7 mouse cellular contexts compared by ENCODE assay signal in genomic region chr10:41980772-41981383, GRCm38 (mm10). TPM values are rescaled to one million over a fixed set of nuclear protein-coding genes. Genes with fewer than 3 reads are reported as not detected.
DNase-seq lines count a peak whose midpoint lies in the region; ATAC-seq and TF ChIP-seq lines count a peak whose summit lies in the region.

No protein-coding gene starts in this region.

- peak; percentile 81 for DNase-seq in R1 (ENCODE audit: low read depth, low spot score)
- peak; percentile 90 for DNase-seq in cerebellum, adult 9-10 months
- DNase-seq in gastrocnemius, adult 18-20 months (ENCODE audit: low spot score), result peak; percentile 83
- DNase-seq in left cerebral cortex, adult 2 months (ENCODE audit: extremely low spot score in 1 of 2, low spot score in 2 of 2), result peak; percentile 59 to 63
- peak; percentile 50 for DNase-seq in right cerebral cortex, postnatal 14 days

- ATAC-seq in inflammation-experienced regulatory T-cells, adult 6 months, result peak; percentile 63
- ATAC-seq in megakaryocyte-erythroid progenitor cell, adult 5-6 weeks (replicated peaks; ENCODE audit: low FRiP score, low TSS enrichment, poor library complexity, severe bottlenecking), result peak; percentile 80

- no peak overlapping the region for H3K27ac ChIP-seq in left cerebral cortex, adult 2 months

- intact Hi-C loops in left cerebral cortex, adult 2 months (cut with DNase I), result loop anchor here (1.0 to 5.0 kb wide), 2 partner anchors 149 to 314 kb away; no protein-coding TSS in a partner anchor

- TF ChIP-seq CTCF in left cerebral cortex, adult 2 months (IDR thresholded peaks at IDR 0.05), result peak; percentile 76

- H3K4me3 ChIP-seq in left cerebral cortex, adult 2 months, result no peak overlapping the region

RNA-seq across cellular contexts. Expression of gene Armc2, which starts 37.4 kb away (rescaled TPM):
- total RNA-seq in gastrocnemius, adult 18-20 months (2021), result under 1 TPM; 0.50 to 0.57 TPM
- under 1 TPM; 0.49 to 0.89 (median 0.77) TPM for polyA plus RNA-seq in inflammation-experienced regulatory T-cells, adult 6 months (2017; shearing (Covaris generic))
- total RNA-seq in left cerebral cortex, adult 2 months (2021), result 10 to 100 TPM; 12.6 to 14.1 TPM
- total RNA-seq in megakaryocyte-erythroid progenitor cell, adult 5-6 weeks (2014; fragmentation: Nextera tagmentation), result 1.7 TPM in 1 of 2 replicates, not detected in the other
- 0.04 and 0.28 TPM in 2 replicates for total RNA-seq in megakaryocyte-erythroid progenitor cell, adult 5-6 weeks (2017)

Comparison
In these comparisons a context has a peak if more than half of its experiments do, and no peak if none do; other contexts are left out.
1. RNA of gene Armc2, which starts 37.4 kb away (total RNA-seq): 12.6 to 14.1 TPM in left cerebral cortex, adult 2 months; 0.50 to 0.57 TPM in gastrocnemius, adult 18-20 months and 0.04 to 1.7 TPM in megakaryocyte-erythroid progenitor cell, adult 5-6 weeks; every median in the first group is over 4 times any median in the second.
2. Peak in every context shown above with its lines, with median percentiles within 50 percentile points of each other: DNase-seq.